Mouse (Mus musculus) erythroblast, embryonic 14.5 days (primary cell): ENCODE data around the gene Dcakd.

ENCODE experiments used
- GATA1 ChIP-seq: IDR thresholded peaks from 2 replicates; pipeline ENCODE4 v1.6.1; 2012; ENCODE audit warnings: low read length, inconsistent platforms, mixed read lengths
- TAL1 ChIP-seq: IDR thresholded peaks from 3 replicates; pipeline ENCODE4 v1.6.1; 2012; ENCODE audit warnings: low read length, inconsistent platforms, mixed read lengths

- no peak for TF ChIP-seq GATA1
- no peak for TF ChIP-seq TAL1
Observed at GRCm38 (mm10) chr11:103053191-103054076, 25.3 kb upstream of the Dcakd start.
